In the genomic region with DNA sequence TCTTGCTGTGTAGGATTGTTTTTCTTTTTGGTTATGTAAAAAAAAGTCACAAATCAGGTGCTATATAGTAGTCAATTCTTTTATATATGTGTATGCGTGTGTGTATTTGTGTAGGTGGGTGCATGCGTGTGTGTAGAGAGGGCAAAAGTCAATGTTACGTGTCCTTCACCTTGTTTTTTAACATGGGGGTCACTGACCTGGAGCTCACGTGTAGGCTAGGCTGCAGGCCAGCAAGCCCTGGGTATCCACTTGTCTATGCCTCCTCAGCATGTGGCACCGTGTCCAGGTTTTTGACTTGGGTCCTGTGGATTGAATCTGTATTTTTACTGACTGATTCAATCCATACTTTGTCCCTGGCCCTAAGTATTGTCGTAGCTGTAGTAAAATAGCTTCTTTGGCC, we compare ENCODE assay signal across 24 mouse cellular contexts.
"Had no signal": no experiment of that assay in that cellular context is flagged by ENCODE, and none has a peak within 500 bp of the region (broad histone marks: within the 10 kb centered on the region; RNA-seq: fewer than 3 reads in every experiment).

No protein-coding gene starts in this region.

- H3K4me3 ChIP-seq: forebrain, embryonic 15.5 days; heart, adult 2 months; heart, embryonic 13.5 days; heart, embryonic 15.5 days; hindbrain, embryonic 13.5 days; hindbrain, embryonic 15.5 days; limb, embryonic 13.5 days; limb, embryonic 15.5 days had no signal

- DNase-seq: forebrain, postnatal 0 days; gastrocnemius, postnatal 14 days; gastrocnemius, postnatal 36 days; heart, adult 11 months; heart, adult 2 months; heart, postnatal 14 days; heart, postnatal 36 days; kidney, adult 11 months; kidney, postnatal 14 days; layer of hippocampus, adult 9-11 months; layer of hippocampus, postnatal 36 days; left cerebral cortex, postnatal 4 days; lung, adult 18-20 months had no signal

- H3K9ac ChIP-seq: forebrain, embryonic 15.5 days; forebrain, postnatal 0 days; heart, embryonic 13.5 days; heart, embryonic 15.5 days; hindbrain, embryonic 13.5 days; hindbrain, embryonic 15.5 days; limb, embryonic 13.5 days; limb, embryonic 15.5 days; liver, embryonic 14.5 days had no signal

- H3K27me3 ChIP-seq: forebrain, embryonic 15.5 days; heart, embryonic 13.5 days; heart, embryonic 15.5 days; hindbrain, embryonic 13.5 days; hindbrain, embryonic 15.5 days; limb, embryonic 13.5 days; limb, embryonic 15.5 days had no signal

- H3K9me3 ChIP-seq: forebrain, embryonic 15.5 days; heart, embryonic 13.5 days; heart, embryonic 15.5 days; hindbrain, embryonic 13.5 days; hindbrain, embryonic 15.5 days; limb, embryonic 13.5 days; limb, embryonic 15.5 days had no signal

- H3K4me2 ChIP-seq: forebrain, embryonic 15.5 days; heart, embryonic 11.5 days; heart, embryonic 13.5 days; heart, embryonic 15.5 days; hindbrain, embryonic 13.5 days; hindbrain, embryonic 15.5 days; limb, embryonic 13.5 days; limb, embryonic 15.5 days had no signal

- H3K27ac ChIP-seq: forebrain, embryonic 15.5 days; heart, adult 2 months; heart, embryonic 13.5 days; heart, embryonic 15.5 days; hindbrain, embryonic 13.5 days; hindbrain, embryonic 15.5 days; hindbrain, postnatal 0 days; limb, embryonic 13.5 days; limb, embryonic 15.5 days; liver, embryonic 14.5 days had no signal

- H3K4me1 ChIP-seq: forebrain, embryonic 15.5 days; heart, embryonic 13.5 days; heart, embryonic 15.5 days; hindbrain, embryonic 13.5 days; hindbrain, embryonic 15.5 days; limb, embryonic 13.5 days; limb, embryonic 15.5 days had no signal

- ATAC-seq: forebrain, embryonic 15.5 days; forebrain, postnatal 0 days; hindbrain, postnatal 0 days; intestine, embryonic 16.5 days had no signal
